Mouse (Mus musculus) embryonic facial prominence, embryonic 13.5 days (tissue): ENCODE data around the gene Tbx21. TPM values are rescaled to one million over a fixed set of nuclear protein-coding genes. Genes with fewer than 3 reads are reported as not detected.

Source experiments
- ATAC-seq: fragments of 200-750 bp; cut with Nextera tagmentation; 2 replicates; pipeline ENCODE4 v1.8.0; 2017; ENCODE audit warnings: low read depth; ENCODE audit not compliant: insufficient number of reproducible peaks, insufficient read depth, low FRiP score, low TSS enrichment
- H3K27ac ChIP-seq: fragments of 300-500 bp; sonication (generic); 2 replicates; pipeline ENCODE4 v1.5.1; 2015; ENCODE audit warnings: moderate library complexity, mild to moderate bottlenecking, inconsistent platforms
- H3K27me3 ChIP-seq: fragments of 300-500 bp; sonication (generic); 2 replicates; pipeline ENCODE4 v1.6.1; 2015; ENCODE audit warnings: mild to moderate bottlenecking, inconsistent platforms
- H3K36me3 ChIP-seq: fragments of 300-500 bp; sonication (generic); 2 replicates; pipeline ENCODE4 v1.6.1; 2015; ENCODE audit warnings: mild to moderate bottlenecking, inconsistent platforms
- H3K4me1 ChIP-seq: fragments of 300-500 bp; sonication (generic); 2 replicates; pipeline ENCODE4 v1.6.1; 2015; ENCODE audit warnings: inconsistent platforms
- H3K4me2 ChIP-seq: fragments of 300-500 bp; sonication (generic); 2 replicates; pipeline ENCODE4 v1.6.1; 2015; ENCODE audit warnings: moderate library complexity, mild to moderate bottlenecking, inconsistent platforms
- H3K4me3 ChIP-seq: fragments of 300-500 bp; sonication (generic); 2 replicates; pipeline ENCODE4 v1.5.1; 2015; ENCODE audit warnings: mild to moderate bottlenecking, inconsistent platforms
- H3K9ac ChIP-seq: fragments of 300-500 bp; sonication (generic); 2 replicates; pipeline ENCODE4 v1.6.1; 2015; ENCODE audit warnings: mild to moderate bottlenecking, inconsistent platforms
- H3K9me3 ChIP-seq: fragments of 300-500 bp; sonication (generic); 2 replicates; pipeline ENCODE4 v1.6.1; 2016; ENCODE audit warnings: inconsistent platforms
- WGBS: fragments of 180-500 bp; shearing (Covaris S2); methylation state at CpG from one replicate; pipeline ENCODE4 v1.1.7; 2015; ENCODE audit warnings: mixed read lengths; 5-methylcytosine and 5-hydroxymethylcytosine counted together
- polyA plus RNA-seq: library from polyadenylated mRNA; unstranded; fragments of >200 nt; fragmentation: Nextera tagmentation; extraction: Ambion mirVana; gene quantifications from 2 replicates; pipeline ENCODE4 v1.2.1, GENCODE M21; 2015

The Tbx21 gene
- polyA plus RNA-seq, 1 experiment from 2014 or later: 0.08 TPM

- WGBS: 88% methylated on average over 5 of the region's 7 CpGs
- no peaks in the 10 kb centered on the region for H3K9me3 ChIP-seq
- peaks cover 20% of the 10 kb centered on the region for H3K27me3 ChIP-seq
- peaks cover 26% of the 10 kb centered on the region for H3K4me1 ChIP-seq
- ATAC-seq: no peak
- H3K36me3 ChIP-seq: no peaks in the 10 kb centered on the region
- H3K9ac ChIP-seq: no peak overlapping the region
- H3K4me2 ChIP-seq: no peak overlapping the region
- H3K4me3 ChIP-seq: no peak overlapping the region
- H3K27ac ChIP-seq: no peak overlapping the region
Observed at GRCm38 (mm10) chr11:97130318-97130717, 15.2 kb upstream of the Tbx21 start.

- Histone ChIP-seq H3K9me3 (no peaks in the 10 kb centered on the region), H3K9ac (no peak overlapping the region), H3K4me1 (peaks cover 26% of the 10 kb centered on the region), H3K27ac (no peak overlapping the region), H3K4me2 (no peak overlapping the region), H3K27me3 (peaks cover 20% of the 10 kb centered on the region), H3K36me3 (no peaks in the 10 kb centered on the region), H3K4me3 (no peak overlapping the region)
- WGBS: 43% methylated on average over 3 of the region's 3 CpGs
- no peak for ATAC-seq
Observed at GRCm38 (mm10) chr11:97128956-97129355, 13.8 kb upstream of the Tbx21 start.

DNA sequence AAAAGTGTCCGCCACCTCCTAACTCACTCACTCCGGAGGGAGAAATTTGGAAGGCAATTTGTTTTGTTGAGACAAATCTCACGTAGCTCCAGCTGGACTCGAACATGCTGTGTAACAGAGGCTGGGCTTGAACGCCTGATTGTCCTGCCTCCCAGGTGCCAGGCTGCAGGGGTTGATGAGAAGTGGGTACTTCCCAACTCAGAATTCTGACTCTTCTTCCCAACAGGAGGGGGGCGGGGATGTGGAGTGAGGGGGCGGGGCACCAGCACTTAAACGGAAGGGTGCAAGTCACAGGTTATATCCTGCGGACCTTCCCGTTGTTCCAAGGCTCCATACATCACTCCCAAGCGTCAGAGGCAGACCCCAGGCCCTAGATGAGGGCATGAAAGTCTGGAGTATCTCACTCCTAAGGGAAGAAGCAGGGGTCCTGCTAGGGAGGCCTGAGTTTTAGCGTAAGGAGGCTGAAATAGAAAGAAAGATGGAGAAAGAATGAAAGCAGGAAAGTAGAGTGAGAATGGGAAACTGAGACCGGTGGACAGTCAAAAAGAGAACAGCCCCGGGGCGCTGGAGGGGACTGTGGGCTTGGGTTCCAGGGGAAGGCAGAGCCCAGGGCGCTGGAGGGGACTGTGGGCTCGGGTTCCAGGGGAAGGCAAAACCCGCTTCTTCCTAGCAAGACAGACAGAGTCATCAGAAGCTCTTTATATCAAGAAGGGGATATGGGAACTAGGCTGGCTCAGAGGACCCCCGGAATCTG, 12.5 kb upstream of the Tbx21 start:
- no peak overlapping the region for H3K27ac ChIP-seq
- no peaks in the 10 kb centered on the region for H3K9me3 ChIP-seq
- ATAC-seq: no peak
- H3K9ac ChIP-seq: peak overlapping the region; percentile 72
- peak overlapping the region; percentile 55 for H3K4me3 ChIP-seq
- peak overlapping the region; percentile 88 for H3K4me2 ChIP-seq
- WGBS: 18% methylated on average over 19 of the region's 19 CpGs
- H3K36me3 ChIP-seq: no peaks in the 10 kb centered on the region
- peaks cover 18% of the 10 kb centered on the region for H3K27me3 ChIP-seq
- H3K4me1 ChIP-seq: peaks cover 30% of the 10 kb centered on the region

DNA sequence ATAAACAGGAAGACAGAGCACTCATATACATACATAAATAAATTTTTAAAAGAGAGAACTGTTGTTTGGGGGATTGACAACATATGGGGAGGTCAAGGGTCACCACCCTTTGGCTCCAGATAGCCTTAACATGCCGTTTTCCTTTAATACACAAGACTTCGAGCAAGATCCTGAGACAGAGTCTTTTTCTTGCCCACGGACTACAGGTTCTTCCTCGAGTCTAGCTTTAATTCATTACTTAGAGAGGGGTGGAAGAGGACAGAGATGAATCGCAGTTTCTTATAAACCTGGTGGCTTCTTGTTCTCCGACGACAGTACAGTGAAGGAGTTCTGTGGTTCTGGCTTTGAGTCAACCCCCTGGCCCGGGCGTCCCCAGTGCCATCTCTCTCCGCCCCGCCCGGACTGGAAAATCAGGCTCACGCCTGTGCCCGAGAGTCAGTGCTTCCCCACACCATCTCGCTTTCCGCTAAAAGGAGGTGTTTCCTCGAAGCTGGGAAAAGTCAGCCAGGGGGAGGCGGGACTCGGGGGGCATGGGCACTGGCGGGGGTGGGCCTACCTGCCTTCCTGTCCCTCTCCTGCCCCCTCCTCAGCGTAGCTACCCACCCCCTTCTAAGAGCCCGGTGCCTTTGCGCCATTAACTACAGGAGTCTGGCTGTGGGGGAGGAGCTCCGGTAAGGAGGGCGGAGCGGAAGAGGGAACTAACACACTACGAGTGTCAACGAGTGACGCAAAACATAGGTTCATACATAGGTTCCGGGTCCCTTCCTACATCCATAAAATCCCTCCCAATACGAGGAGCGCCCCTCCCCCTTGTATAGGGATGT, 11.7 kb upstream of the Tbx21 start:
- 2% methylated on average over 32 of the region's 32 CpGs for WGBS
- Histone ChIP-seq H3K9ac (peak overlapping the region; percentile 72), H3K4me3 (peak overlapping the region; percentile 55), H3K27ac (no peak overlapping the region), H3K9me3 (no peaks in the 10 kb centered on the region), H3K36me3 (no peaks in the 10 kb centered on the region), H3K27me3 (peaks cover 18% of the 10 kb centered on the region), H3K4me1 (peaks cover 30% of the 10 kb centered on the region), H3K4me2 (peak overlapping the region; percentile 88)
- peak; percentile 80; the same call in 1 of the 2 replicates for ATAC-seq

DNA sequence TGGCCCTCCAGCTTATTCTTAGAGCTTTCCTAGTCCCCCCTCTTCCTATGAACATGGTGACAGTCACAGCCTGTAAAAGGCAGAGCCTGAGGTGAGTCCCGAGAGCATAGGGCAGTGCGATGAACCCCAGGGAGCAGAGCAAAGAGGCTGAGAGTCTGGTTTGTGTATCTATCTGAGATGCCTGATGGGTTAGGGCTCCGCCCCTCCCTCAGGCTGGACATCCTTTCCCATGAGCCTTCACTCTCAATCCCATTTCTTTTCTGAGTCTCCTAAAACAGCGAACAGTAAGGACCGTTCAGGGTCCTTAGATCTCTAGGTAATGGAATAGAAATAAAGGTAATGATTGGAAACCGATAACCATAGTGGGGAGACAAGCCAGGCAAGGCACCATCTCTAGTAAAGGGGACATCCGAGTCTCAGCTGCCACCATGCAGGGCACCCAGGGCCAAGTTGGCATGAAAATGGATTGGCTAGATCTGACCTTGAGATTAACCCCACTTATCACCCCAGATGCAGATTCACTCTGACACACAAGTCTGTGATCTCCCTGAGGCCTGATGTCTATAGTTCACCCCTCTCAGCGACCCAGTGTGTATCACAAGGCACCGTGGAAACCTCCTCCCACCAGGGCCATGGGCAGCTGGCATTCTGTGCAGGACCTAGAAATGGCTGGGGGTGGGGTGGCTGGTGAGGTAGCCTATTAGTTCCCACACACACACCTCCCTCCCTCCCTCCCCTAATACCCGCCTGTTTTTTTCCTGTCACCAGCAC, 9.3 kb upstream of the Tbx21 start:
- Histone ChIP-seq H3K4me3 (no peak overlapping the region), H3K27ac (no peak overlapping the region), H3K9me3 (no peaks in the 10 kb centered on the region), H3K9ac (no peak overlapping the region), H3K4me1 (peaks cover 42% of the 10 kb centered on the region), H3K36me3 (no peaks in the 10 kb centered on the region), H3K4me2 (no peak overlapping the region), H3K27me3 (peaks cover 13% of the 10 kb centered on the region)
- no peak for ATAC-seq
- 44% methylated on average over 10 of the region's 10 CpGs for WGBS

DNA sequence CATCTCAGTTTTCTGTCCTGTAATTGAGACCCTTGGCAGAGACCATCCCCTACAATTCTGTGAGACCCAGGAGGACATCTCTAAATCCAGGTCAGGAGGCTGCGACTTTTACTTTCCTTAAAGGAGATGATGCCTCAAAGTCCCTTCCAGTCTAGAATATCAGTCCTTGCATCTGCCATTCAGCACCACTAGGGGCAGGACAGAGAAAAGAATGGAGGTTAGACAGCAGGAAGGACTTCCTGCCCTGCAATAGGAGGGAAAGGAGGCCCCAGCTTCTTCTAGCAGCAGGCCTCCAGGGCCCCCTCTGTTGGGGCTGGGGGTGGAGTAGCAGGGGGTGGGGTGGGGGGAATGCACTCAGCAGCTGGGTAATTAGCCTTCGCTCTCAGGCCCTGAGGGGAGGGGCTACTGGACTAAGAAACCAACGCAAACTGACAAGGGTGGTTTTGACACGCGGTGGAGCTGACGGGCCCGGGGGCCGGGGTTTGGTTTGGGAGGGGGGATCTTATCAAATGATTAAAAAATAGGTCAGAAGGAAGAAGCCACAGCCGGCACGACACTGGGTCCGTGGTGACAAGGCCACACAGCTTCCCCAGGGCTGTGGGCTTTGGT, 8.3 kb upstream of the Tbx21 start:
- H3K4me3 ChIP-seq: no peak overlapping the region
- H3K4me1 ChIP-seq: peaks cover 35% of the 10 kb centered on the region
- H3K9me3 ChIP-seq: no peaks in the 10 kb centered on the region
- H3K4me2 ChIP-seq: no peak overlapping the region; the same call in 1 of the 2 replicates
- H3K27ac ChIP-seq: no peak overlapping the region
- peaks cover 24% of the 10 kb centered on the region for H3K27me3 ChIP-seq
- no peak overlapping the region for H3K9ac ChIP-seq
- ATAC-seq: no peak
- H3K36me3 ChIP-seq: no peaks in the 10 kb centered on the region
- WGBS: 10% methylated on average over 11 of the region's 11 CpGs

GRCm38 (mm10) chr11:97120641-97121040, 5.5 kb upstream of the Tbx21 start:
- Histone ChIP-seq H3K9me3 (no peaks in the 10 kb centered on the region), H3K4me2 (no peak overlapping the region), H3K27me3 (peaks cover 41% of the 10 kb centered on the region), H3K27ac (no peak overlapping the region), H3K36me3 (no peaks in the 10 kb centered on the region), H3K9ac (peak overlapping the region; percentile 46; the same call in 1 of the 2 replicates), H3K4me3 (no peak overlapping the region), H3K4me1 (peaks cover 18% of the 10 kb centered on the region)
- WGBS: 49% methylated on average over 3 of the region's 3 CpGs
- ATAC-seq: no peak

- ATAC-seq: no peak
- Histone ChIP-seq H3K27ac (no peak overlapping the region), H3K27me3 (peaks cover 45% of the 10 kb centered on the region)
Observed at GRCm38 (mm10) chr11:97120221-97120620, 5.1 kb upstream of the Tbx21 start.

DNA sequence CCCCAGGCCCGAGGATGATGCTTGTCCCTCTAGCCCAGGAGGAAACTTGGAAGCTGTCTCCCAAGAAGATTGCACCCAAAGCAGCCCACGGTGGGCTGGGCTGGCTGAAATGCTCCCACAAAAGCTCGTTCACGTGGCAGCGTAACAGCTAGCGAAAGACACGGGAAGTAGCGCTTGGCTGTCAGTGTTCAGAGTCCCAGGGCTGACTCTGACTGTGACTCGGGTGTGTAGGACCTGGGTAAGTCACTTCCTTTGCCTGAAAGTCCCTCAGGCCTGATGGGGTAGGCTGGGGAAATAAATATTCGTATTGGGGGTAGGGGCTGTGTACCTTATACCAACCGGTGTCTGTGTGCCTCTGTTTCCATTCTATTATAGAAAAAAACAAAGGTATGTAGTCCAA, 666 bp upstream of the Tbx21 start:
- no peak for ATAC-seq
- peak overlapping the region; percentile 81 for H3K4me2 ChIP-seq
- no peak overlapping the region for H3K27ac ChIP-seq
- no peak overlapping the region for H3K9ac ChIP-seq
- no peaks in the 10 kb centered on the region for H3K9me3 ChIP-seq
- peaks cover 78% of the 10 kb centered on the region for H3K27me3 ChIP-seq
- H3K4me3 ChIP-seq: peak overlapping the region; percentile 48; the same call in 1 of the 2 replicates
- WGBS: 7% methylated on average over 11 of the region's 11 CpGs
- peaks cover 32% of the 10 kb centered on the region for H3K4me1 ChIP-seq
- no peaks in the 10 kb centered on the region for H3K36me3 ChIP-seq

More at GRCm38 (mm10) chr11:97120221-97120620, 5.1 kb upstream of the Tbx21 start:
- H3K9ac ChIP-seq: no peak overlapping the region
- H3K4me2 ChIP-seq: no peak overlapping the region
- H3K4me1 ChIP-seq: peaks cover 22% of the 10 kb centered on the region
- no peaks in the 10 kb centered on the region for H3K9me3 ChIP-seq
- H3K36me3 ChIP-seq: no peaks in the 10 kb centered on the region
- WGBS: 46% methylated on average over 10 of the region's 10 CpGs
- H3K4me3 ChIP-seq: no peak overlapping the region

DNA sequence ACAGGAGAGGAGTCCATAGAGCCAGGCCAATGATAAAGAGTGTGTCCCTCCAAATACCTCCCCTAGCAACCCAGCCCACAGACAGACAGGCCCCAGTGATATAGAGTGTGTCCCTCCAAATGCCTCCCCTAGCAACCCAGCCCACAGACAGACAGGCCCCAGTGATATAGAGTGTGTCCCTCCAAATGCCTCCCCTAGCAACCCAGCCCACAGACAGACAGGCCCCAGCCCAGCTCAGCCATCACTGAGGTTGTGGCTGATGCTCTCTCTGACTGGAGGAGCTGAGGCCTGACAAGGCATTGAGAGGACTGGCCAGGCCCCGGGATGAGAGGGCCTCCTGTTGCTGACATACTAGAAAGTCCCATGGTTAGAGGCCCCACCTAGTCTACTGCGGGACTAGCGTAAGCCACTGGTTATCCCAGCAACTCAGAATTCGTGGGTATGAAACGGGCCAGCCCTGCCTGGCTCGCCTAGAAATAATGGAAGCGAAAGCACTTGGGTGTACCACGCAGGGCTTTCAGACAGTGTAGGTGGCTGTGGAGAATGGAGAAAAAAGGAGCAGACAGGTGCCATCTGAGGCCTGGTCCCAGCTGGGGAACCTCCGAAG, 2.5 kb downstream of the Tbx21 start:
- Histone ChIP-seq H3K4me3 (no peak overlapping the region), H3K9ac (no peak overlapping the region), H3K27ac (no peak overlapping the region), H3K4me1 (peaks cover 25% of the 10 kb centered on the region), H3K9me3 (no peaks in the 10 kb centered on the region), H3K4me2 (no peak overlapping the region), H3K27me3 (peaks cover 61% of the 10 kb centered on the region), H3K36me3 (no peaks in the 10 kb centered on the region)
- no peak for ATAC-seq
- WGBS: 82% methylated on average over 9 of the region's 9 CpGs

DNA sequence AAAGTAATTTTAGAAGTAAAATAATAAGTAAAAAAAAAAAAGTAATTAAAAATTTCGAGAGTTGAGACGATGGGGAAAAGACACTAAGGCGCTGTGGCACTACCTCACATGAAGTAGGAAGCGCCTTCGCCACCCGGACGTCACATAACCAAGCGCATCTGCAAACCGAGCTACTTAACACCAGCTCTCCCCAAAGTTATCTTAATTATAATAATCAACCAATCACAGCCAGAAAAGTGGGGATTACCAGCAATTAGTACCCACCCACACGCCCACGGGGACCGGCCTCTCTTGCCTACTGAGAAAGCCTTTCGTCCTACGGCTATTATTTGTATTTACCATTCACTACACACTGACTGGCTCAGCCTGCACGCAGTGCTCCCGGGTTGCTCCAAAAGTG, 6.2 kb downstream of the Tbx21 start:
- no peaks in the 10 kb centered on the region for H3K9me3 ChIP-seq
- no peak overlapping the region for H3K9ac ChIP-seq
- H3K27me3 ChIP-seq: peaks cover 25% of the 10 kb centered on the region
- 74% methylated on average over 16 of the region's 16 CpGs for WGBS
- no peak overlapping the region for H3K4me3 ChIP-seq
- no peaks in the 10 kb centered on the region for H3K36me3 ChIP-seq
- peaks cover 6% of the 10 kb centered on the region; the same call in 1 of the 2 replicates for H3K4me1 ChIP-seq
- H3K4me2 ChIP-seq: no peak overlapping the region
- H3K27ac ChIP-seq: no peak overlapping the region
- no peak for ATAC-seq
